Mouse (Mus musculus): ENCODE measurements around the gene Crtc3. TPM values are rescaled to one million over a fixed set of nuclear protein-coding genes. Genes with fewer than 3 reads are reported as not detected.

Crtc3 gene
- polyA plus RNA-seq, 1 experiment = 16.7 TPM

- TF ChIP-seq CTCF (IDR thresholded peaks at IDR 0.05; ENCODE audit: low read depth, low read length) (no peak), POLR2A (IDR thresholded peaks at IDR 0.05; ENCODE audit: borderline replicate concordance, low read depth, low read length) (no peak)
- no peaks in the 10 kb centered on the region for H3K4me1 ChIP-seq (ENCODE audit: control insufficient read depth, insufficient read depth, low read length)
- H3K4me3 ChIP-seq (ENCODE audit: insufficient read depth, low read length) = no peak overlapping the region
- no peak overlapping the region for H3K27ac ChIP-seq (ENCODE audit: insufficient read depth, low read depth, low read length)
Observed at GRCm38 (mm10) chr7:80614042-80614441, 74.6 kb downstream of the Crtc3 start.

- TF ChIP-seq POLR2A (IDR thresholded peaks at IDR 0.05; ENCODE audit: borderline replicate concordance, low read depth, low read length) (no peak), CTCF (IDR thresholded peaks at IDR 0.05; ENCODE audit: low read depth, low read length) (no peak)
- Histone ChIP-seq H3K4me1 (ENCODE audit: control insufficient read depth, insufficient read depth, low read length) (no peaks in the 10 kb centered on the region), H3K4me3 (ENCODE audit: insufficient read depth, low read length) (no peak overlapping the region), H3K27ac (ENCODE audit: insufficient read depth, low read depth, low read length) (no peak overlapping the region)
Observed at GRCm38 (mm10) chr7:80612191-80612787, 76.4 kb downstream of the Crtc3 start.

DNA sequence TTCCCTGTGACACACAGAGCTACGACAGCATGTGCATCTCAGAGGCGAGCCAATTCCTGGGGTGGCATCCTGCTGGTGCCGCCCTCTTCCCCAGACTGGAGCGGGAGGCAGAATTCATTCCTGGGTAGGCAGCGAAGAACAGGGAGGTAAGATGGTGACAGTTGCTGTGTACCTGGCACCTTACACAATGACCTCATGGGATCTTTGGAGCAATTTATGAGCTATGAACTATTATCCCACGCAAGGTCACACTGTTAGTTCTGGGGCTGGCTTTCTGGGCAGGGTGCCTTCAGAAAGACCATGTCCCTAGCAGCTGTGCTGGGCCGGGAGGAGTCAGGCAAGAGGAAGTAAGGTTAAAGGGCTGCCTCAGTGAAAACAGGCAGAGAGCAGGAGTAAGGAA, 77.0 kb downstream of the Crtc3 start:
- no peak overlapping the region for H3K4me3 ChIP-seq (ENCODE audit: insufficient read depth, low read length)
- no peak overlapping the region for H3K27ac ChIP-seq (ENCODE audit: insufficient read depth, low read depth, low read length)
- TF ChIP-seq POLR2A (IDR thresholded peaks at IDR 0.05; ENCODE audit: borderline replicate concordance, low read depth, low read length) (no peak), CTCF (IDR thresholded peaks at IDR 0.05; ENCODE audit: low read depth, low read length) (no peak)
- H3K4me1 ChIP-seq (ENCODE audit: control insufficient read depth, insufficient read depth, low read length) = no peaks in the 10 kb centered on the region

GRCm38 (mm10) chr7:80607503-80607902, 81.2 kb downstream of the Crtc3 start:
- Histone ChIP-seq H3K4me1 (ENCODE audit: control insufficient read depth, insufficient read depth, low read length) (no peaks in the 10 kb centered on the region), H3K27ac (ENCODE audit: insufficient read depth, low read depth, low read length) (no peak overlapping the region), H3K4me3 (ENCODE audit: insufficient read depth, low read length) (no peak overlapping the region)
- no peak for TF ChIP-seq CTCF (IDR thresholded peaks at IDR 0.05; ENCODE audit: low read depth, low read length)

DNA sequence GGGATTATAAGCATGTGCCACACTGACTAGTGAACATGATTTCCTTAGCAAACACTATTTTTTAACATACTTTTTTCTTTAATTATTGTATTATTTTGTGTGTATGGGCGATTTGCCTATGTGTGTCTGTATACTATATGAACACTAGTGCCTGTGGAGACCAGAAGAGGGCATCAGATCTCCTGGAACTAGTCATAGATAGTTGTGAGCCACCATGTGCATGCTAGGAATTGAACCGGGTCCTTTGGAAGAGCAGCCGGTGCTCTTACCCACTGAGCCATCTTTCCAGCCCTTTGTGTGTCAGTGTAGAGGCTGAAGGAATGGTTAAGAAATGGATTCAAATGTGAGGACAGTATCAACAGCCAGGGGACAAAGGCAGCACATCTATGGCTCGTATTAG, 82.2 kb downstream of the Crtc3 start:
- no peak for TF ChIP-seq POLR2A (IDR thresholded peaks at IDR 0.05; ENCODE audit: borderline replicate concordance, low read depth, low read length)
- TF ChIP-seq CTCF (IDR thresholded peaks at IDR 0.05; ENCODE audit: low read depth, low read length) = no peak
- H3K4me1 ChIP-seq (ENCODE audit: control insufficient read depth, insufficient read depth, low read length) = no peaks in the 10 kb centered on the region
- H3K27ac ChIP-seq (ENCODE audit: insufficient read depth, low read depth, low read length) = no peak overlapping the region
- H3K4me3 ChIP-seq (ENCODE audit: insufficient read depth, low read length) = no peak overlapping the region

GRCm38 (mm10) chr7:80605557-80605930, 83.1 kb downstream of the Crtc3 start:
- no peak overlapping the region for H3K27ac ChIP-seq (ENCODE audit: insufficient read depth, low read depth, low read length)
- H3K4me1 ChIP-seq (ENCODE audit: control insufficient read depth, insufficient read depth, low read length) = no peaks in the 10 kb centered on the region
- no peak for TF ChIP-seq POLR2A (IDR thresholded peaks at IDR 0.05; ENCODE audit: borderline replicate concordance, low read depth, low read length)
- H3K4me3 ChIP-seq (ENCODE audit: insufficient read depth, low read length) = no peak overlapping the region

DNA sequence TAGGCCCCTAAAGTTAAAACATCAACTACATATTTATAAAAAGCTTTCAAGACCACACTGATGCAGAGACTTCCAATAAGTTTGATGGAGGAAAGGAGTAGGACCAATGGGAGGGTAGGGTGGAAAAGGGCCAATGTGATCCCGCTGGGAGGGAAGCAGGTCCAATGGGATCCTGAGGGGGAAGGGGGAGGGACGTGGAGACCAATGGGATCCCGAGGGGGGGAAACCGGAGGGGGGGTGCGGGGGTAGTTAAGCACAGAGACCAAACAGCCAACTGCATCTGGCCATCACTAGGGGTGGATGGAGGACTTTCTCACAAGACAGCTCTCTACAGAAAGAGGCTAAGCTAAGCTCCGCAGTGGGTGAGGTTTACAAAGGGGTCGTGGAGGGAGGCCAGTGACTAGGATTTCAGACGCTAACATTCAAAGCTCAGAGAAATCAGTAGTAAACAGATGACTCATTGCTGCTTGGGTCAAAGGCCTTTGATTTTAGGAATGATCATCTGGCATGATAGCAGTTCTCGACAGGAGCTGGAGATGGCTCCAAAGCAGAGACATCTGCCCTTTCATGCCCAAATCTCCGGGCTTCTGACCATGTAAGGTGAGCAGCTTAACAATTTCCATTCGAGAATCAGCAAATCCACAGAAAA, 83.6 kb downstream of the Crtc3 start:
- TF ChIP-seq CTCF (IDR thresholded peaks at IDR 0.05; ENCODE audit: low read depth, low read length) (no peak), POLR2A (IDR thresholded peaks at IDR 0.05; ENCODE audit: borderline replicate concordance, low read depth, low read length) (no peak)
- Histone ChIP-seq H3K4me3 (ENCODE audit: insufficient read depth, low read length) (no peak overlapping the region), H3K27ac (ENCODE audit: insufficient read depth, low read depth, low read length) (no peak overlapping the region), H3K4me1 (ENCODE audit: control insufficient read depth, insufficient read depth, low read length) (no peaks in the 10 kb centered on the region)

- Histone ChIP-seq H3K27ac (ENCODE audit: insufficient read depth, low read depth, low read length) (no peak overlapping the region), H3K4me3 (ENCODE audit: insufficient read depth, low read length) (no peak overlapping the region), H3K4me1 (ENCODE audit: control insufficient read depth, insufficient read depth, low read length) (no peaks in the 10 kb centered on the region)
- no peak for TF ChIP-seq POLR2A (IDR thresholded peaks at IDR 0.05; ENCODE audit: borderline replicate concordance, low read depth, low read length)
- TF ChIP-seq CTCF (IDR thresholded peaks at IDR 0.05; ENCODE audit: low read depth, low read length) = no peak
Observed at GRCm38 (mm10) chr7:80602574-80602973, 86.1 kb downstream of the Crtc3 start.

DNA sequence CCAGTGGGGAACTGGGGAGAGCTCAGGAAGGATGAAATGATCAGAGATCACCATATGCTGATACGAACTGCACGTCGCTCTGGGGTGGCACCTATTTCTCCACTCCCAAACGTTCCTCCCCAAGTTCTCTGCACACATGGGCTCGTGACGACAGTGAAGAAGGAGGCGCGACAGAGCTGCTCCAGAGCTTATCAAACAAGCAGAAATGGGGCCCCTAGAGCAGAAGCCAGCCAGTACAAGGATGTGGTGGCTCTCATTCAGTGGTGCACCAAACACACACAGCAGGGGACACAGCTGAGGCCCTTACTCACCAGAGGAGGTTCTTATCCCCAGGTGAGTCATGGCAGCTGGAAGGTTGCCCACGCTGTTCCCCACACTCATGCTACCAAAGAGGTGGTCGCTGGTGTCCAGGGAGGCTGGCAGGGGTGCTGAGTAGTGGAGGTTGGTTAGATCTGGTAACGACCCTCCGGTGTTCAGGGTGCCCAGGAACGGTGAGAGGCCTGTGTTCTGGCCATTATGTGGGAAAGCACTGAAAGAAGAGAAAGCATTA, 90.2 kb downstream of the Crtc3 start:
- no peak overlapping the region for H3K27ac ChIP-seq (ENCODE audit: insufficient read depth, low read depth, low read length)
- H3K4me3 ChIP-seq (ENCODE audit: insufficient read depth, low read length) = no peak overlapping the region
- TF ChIP-seq POLR2A (IDR thresholded peaks at IDR 0.05; ENCODE audit: borderline replicate concordance, low read depth, low read length) = no peak
- TF ChIP-seq CTCF (IDR thresholded peaks at IDR 0.05; ENCODE audit: low read depth, low read length) = no peak
- H3K4me1 ChIP-seq (ENCODE audit: control insufficient read depth, insufficient read depth, low read length) = no peaks in the 10 kb centered on the region

DNA sequence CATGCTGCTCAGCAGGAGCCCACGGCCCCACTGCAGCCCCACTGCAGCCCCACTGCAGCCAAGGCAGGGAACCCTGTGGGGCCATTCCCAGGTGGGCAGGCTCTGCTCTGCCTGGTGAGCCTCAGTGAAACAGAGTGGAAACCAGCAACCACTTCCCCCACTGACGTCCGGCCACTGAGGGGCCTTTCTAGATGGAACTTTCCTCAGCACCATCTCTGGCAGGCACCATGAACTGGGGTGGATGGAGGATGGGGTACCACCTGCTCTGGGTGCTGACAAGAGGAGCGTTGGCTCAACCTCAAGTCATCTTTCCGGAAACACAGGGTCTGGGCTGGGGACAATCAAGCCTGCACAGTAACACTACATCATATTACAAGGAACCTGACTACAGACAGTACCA, 90.8 kb downstream of the Crtc3 start:
- no peak overlapping the region for H3K4me3 ChIP-seq (ENCODE audit: insufficient read depth, low read length)
- TF ChIP-seq POLR2A (IDR thresholded peaks at IDR 0.05; ENCODE audit: borderline replicate concordance, low read depth, low read length) (no peak), CTCF (IDR thresholded peaks at IDR 0.05; ENCODE audit: low read depth, low read length) (no peak)
- no peak overlapping the region for H3K27ac ChIP-seq (ENCODE audit: insufficient read depth, low read depth, low read length)
- H3K4me1 ChIP-seq (ENCODE audit: control insufficient read depth, insufficient read depth, low read length) = no peaks in the 10 kb centered on the region
